Mouse (Mus musculus) thymus, postnatal 25 days (tissue): ENCODE measurements at regions not wholly inside any gene's neighbourhood (a gene's known extent, or its start where the extent isn't known, plus 50 kb on each side); places are given as distances from the start of the nearest gene placed in this dataset.

Experiments
- DNase-seq: peaks from one replicate; pipeline ENCODE4 v3.0.0; 2022

- no peak for DNase-seq
These were observed 359.3 kb downstream of the Cenpc1 start for GRCm38 (mm10) chr5:85706084-85706483.

- DNase-seq: no peak
These were observed 387.5 kb downstream of the Cenpc1 start for GRCm38 (mm10) chr5:85677872-85678271.

- DNase-seq: no peak
These were observed 394.3 kb downstream of the Cenpc1 start for GRCm38 (mm10) chr5:85671121-85671520.

DNA sequence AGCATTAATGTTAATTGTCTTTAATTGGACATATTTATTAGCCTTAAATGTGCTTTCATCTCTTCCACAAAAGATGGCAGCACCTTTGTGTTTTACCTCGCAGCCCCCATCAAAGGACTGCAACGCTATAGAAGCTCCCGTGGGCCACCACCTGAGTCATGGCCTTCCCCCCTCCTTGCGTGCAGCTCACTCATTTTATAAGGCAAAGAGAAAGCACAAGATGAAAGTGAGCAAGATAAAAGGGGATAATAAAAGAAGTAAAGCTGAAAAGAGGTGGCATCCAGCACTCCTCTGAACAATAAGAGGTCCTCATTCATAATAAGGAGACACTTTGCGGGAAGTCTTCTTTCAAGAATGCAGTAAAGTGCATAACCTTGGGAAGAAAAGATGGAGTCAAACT lies 403.9 kb downstream of the Cenpc1 start:
- DNase-seq: no peak

DNA sequence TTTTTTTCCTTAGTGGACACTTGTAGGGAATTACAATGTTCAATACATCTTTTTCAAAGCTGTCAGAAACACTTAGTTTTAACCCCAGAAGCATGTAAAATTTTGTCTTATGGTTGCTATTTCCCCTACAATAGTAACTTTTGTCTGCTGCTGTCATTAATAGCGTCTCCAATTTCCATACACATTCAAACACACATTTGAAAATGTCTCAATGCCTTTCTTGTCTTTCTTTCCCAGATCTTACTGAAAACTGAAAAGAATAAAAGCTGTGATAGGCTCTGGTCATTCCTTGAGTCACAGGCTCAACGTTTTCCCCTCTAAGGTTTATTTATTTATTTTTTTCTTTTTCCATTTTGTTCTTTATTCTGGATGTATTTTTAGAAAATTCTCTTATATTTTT lies 444.3 kb downstream of the Cenpc1 start:
- DNase-seq: no peak

GRCm38 (mm10) chr5:85614783-85615182 lies 450.6 kb downstream of the Cenpc1 start:
- no peak for DNase-seq

- DNase-seq: no peak
These were observed 452.8 kb downstream of the Cenpc1 start for GRCm38 (mm10) chr5:85612606-85613005.

DNA sequence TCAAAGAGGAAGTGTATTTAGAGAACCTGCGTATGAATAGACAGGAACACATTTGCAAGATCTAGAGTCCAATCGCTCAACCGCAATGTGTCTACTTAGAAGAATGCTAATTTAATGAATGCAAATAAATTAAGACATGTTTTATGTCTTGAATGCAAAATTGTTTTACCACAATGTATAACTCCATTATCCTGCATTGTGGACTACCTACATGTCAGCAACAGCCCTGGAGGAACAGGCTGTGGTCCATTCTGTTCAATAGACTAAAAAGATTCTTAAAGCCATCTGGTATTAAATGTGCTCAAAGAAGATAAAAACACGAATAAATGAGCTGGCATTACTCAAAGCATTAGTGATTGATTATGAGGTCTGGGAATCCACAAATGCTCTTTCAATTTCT lies 456.3 kb downstream of the Cenpc1 start:
- DNase-seq: no peak

GRCm38 (mm10) chr5:85598164-85598563 lies 467.2 kb downstream of the Cenpc1 start:
- DNase-seq: no peak

DNA sequence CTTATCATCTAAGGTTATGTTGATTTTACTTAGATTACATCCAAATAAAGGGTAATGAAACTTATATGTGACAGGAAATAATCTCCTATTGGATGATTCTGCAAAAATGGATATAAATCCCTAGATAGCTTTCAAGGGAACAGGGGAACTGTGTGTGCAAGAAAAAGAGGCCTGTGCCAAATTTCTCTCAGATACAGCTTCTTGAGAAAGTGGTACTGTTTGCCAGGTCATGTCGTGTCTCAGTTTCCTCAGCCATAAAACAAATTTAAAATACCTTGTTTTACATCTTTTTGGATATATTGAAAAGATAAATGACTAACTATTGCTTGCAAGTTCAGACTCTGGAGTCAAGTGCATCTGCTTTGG lies 470.3 kb downstream of the Cenpc1 start:
- DNase-seq: no peak

DNA sequence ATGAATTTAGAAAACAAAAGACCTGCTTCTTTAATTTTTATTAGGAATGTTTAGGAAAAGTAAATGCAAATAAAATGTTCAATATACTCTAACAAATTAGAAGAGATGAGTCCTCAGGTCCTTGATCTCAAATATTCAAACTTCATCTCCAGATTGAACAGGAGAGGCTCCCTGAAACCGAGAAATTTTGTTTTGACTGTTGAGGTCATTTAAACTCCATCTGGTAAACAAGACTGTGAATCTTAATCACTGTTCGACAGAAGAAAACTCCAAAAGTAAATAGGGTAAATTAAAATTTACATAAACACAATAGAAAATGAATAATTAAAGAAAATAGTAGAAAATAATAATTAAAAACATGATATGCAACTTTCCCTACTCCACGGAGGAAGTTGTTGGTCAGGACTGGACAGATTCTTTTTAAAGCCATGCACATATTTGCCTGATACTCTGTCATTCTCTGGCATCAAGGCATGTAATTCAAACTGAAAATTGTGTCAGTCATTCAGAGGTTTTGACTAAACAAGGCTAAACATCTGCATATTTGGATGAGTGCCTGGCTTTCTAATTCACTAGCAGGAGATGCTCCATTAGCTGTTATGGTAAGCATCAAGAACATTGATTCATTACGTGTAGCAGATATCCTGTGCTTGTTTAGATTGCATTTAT lies 470.8 kb downstream of the Cenpc1 start:
- no peak for DNase-seq

DNA sequence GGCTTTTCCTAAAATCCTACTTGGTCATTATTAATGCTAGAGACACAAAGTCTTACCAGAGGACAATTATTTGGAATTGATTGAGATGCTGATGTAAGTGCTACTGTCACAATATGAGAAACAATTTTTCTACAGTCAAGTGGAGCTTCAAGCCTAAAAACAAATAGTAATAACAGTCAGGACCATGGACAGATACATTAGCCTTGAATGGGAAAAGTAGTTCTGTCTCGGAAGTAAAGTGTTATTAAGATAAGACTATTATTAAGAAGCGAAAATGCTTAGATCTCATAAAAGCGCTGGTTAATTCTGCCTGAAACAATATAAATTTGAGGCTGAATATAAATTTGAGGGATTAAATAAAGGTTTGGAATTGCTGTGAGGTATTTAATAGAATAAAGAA lies 473.1 kb downstream of the Cenpc1 start:
- no peak for DNase-seq

DNA sequence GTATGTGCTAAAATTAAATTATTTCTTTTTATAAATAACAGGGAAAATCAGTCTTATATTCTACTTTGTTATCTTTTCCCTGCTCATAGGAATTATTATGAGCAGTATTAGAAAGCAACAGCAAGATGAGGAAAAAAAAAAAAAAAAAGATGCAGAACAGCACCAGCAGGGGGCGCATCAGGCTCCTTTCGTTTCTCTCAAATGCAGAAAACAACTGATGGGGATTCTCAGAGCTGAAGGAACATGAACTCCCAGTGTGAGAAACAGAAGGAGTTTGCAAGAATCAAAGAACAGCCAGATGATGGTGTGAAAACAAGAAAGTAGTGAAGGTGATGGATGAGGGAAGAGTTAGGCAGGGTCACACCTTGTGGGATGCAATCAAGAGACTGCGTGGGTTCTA lies 478.7 kb downstream of the Cenpc1 start:
- DNase-seq: no peak

- no peak for DNase-seq
These were observed 492.9 kb downstream of the Cenpc1 start for GRCm38 (mm10) chr5:85572531-85572930.

DNA sequence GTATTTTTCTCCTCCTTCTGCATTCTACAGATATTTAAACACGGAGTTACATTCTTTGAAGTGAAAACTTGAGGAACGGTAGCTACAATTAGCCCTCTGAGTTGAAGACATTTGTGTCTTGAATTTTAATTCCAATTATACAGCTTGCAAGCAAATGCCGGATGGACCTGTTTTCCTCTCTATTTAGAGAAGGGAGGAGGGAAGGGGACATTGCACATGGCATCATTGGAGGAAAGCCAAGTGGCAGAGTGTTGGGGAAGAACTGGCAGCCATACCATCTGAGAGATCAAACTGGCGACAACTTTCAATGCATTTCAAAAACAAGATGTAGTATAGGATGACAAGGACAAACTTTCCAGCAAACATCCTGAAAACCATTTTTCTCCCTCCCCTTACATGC lies 493.4 kb downstream of the Cenpc1 start:
- DNase-seq: no peak

GRCm38 (mm10) chr5:85571381-85571780 lies 494.0 kb downstream of the Cenpc1 start:
- DNase-seq: no peak

GRCm38 (mm10) chr5:85536329-85536728 lies 529.1 kb downstream of the Cenpc1 start:
- no peak for DNase-seq

DNA sequence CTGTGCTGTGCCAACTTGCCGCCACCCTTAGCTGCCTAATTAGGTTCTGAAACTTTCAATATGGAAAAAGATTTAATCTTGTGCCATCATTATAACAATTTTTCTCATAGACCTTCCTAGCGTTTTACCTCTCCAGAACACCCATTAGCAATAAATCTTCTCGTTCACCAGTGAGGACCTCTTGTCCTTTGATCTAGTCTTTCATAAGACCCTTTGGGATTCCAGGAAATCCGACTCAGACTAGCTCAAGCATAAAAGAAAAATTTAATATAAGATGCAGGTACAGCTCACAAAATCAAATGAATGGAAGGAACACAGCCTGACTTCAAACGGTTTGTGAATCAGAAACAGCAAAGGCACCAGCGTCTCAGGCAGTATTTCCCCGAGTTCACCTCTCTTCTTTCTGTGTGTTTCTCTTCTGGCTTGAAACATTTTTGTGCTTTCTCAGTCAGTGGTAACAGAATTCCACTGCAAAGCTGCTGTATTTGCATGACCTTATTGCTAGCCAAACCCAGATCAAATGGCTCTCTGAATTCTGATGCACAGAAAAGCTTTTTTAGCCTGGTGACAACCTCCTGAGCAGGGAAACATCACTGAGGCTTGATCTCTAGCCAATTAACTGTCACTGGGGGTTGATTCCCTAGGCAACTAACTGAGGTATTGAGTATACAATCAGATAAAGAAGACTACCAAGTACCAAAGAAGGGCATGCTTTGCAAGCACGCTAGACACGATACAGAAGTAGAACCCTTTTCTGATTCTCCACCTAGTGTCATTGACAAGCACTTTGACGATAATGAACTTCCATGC lies 539.8 kb downstream of the Cenpc1 start:
- no peak for DNase-seq

- no peak for DNase-seq
These were observed 560.1 kb downstream of the Cenpc1 start for GRCm38 (mm10) chr5:85505244-85505643.

DNA sequence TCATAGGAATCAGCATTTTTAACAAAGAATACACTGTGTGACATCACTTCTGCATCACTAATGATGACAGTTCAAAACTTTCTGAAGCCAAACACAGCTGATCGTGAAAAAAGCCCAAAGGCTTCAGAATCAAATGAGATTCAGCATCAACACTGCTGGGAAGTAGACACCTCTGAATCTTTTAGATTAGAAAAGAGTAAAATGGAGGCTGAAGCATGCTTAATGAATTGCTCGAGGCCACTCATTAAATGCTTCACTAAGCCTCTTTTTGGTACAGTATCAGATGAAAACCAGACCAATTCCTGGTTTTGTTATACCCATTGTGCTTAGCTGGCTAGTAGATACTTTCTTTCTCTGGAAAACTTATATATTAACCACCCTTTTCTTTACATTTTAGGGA lies 568.1 kb downstream of the Cenpc1 start:
- DNase-seq: no peak

- no peak for DNase-seq
These were observed 579.6 kb downstream of the Cenpc1 start for GRCm38 (mm10) chr5:85485733-85486322.

GRCm38 (mm10) chr5:85485157-85485556 lies 580.2 kb downstream of the Cenpc1 start:
- DNase-seq: no peak

DNA sequence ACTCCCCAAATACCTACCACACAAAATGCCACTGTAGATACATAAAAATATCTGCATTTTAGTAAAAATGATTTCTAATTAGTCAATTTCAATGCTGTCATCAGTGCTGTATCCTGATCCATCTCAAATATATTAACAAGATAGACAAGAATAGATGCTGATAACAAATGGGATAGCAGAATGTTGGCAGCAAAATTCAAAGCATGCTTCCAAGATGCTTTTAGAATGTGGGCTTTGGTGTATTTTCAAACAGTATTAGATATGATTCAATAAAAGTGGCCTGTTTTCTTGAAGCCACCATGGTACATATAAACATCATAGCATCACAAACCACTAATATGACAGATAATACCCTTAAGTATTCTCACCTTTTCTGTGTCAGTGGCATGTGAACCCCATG lies 597.6 kb downstream of the Cenpc1 start:
- DNase-seq: no peak

DNA sequence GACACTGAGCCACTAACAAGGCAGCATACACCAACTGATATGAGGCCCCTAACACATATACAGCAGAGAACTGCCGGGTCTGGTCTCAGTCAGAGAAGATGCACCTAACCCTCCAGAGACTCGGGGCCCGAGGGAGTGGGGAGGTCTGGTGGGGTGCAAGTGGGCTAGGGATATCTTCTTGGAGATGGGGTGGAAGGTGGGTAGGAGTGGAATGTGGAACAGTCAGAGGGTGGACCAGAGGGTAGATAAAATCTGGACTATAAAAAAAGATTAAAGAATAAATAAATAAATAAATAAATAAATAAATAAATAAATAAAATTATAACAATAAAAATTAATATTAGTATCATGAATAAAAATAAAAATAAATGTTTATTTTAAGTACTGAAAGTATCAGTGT lies 598.2 kb downstream of the Cenpc1 start:
- no peak for DNase-seq
